Mouse (Mus musculus) T-cell, adult 66 days (primary cell): ENCODE data around the gene Gm5134. TPM values are rescaled to one million over a fixed set of nuclear protein-coding genes. Genes with fewer than 3 reads are reported as not detected.

Experiments used
- total RNA-seq, 2 experiments: library from RNA; stranded (reverse); gene quantifications; 3 replicates in 1 of 2; 4 replicates in 1 of 2; pipeline ENCODE4 v1.2.4; 2023

The Gm5134 gene
- under 1 TPM; 0.82 to 0.92 TPM for total RNA-seq

GRCm38 (mm10) chr10:75954381-75954811, at the start of gene Gm5134:
TSS of gene Gm5134 (plus strand) at chr10:75954514.

DNA sequence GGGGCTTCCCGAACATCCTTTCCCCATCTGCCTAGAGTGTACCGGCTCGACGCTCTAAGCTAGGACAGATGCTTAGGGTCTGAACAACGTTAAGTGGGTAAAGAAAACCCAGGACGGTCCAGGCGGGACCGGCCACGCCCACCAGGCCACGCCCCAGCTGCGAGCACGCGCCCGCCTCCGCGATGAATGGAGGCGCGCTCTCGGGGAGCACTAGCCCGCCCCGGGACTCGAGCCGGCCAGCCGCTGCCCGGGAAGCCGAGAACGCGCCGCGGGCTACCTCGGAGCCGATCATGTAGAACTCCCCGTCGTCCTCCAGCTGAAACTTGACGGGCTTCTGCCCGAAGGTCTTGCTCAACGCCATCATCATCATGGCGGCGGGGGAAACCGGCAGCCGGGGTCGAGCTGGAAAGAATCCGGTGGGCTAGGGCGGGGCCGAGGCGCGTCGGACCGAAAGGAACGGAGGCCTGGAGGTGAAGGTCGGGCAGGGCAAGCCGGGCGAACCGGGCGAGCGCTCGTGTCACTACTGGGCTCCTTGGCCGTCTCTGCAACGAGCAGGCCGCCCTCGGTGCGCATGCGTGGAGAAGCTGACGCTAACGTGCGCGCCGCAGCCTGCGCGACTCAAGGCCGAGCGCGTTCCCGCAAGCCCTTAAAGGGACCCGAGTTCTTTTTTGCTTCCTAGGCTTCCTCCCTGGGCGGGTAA, 33.1 kb upstream of the Gm5134 start, which contains the start of gene Smarcb1:
Gene Smarcb1, minus strand, starts transcription at position 592 of the 700 bp plus-strand sequence.

GRCm38 (mm10) chr10:75932891-75933290, 21.4 kb upstream of the Gm5134 start, which contains the start of gene Chchd10:
TSS of gene Chchd10 (plus strand) at chr10:75933130.

GRCm38 (mm10) chr10:75935680-75936541, 18.4 kb upstream of the Gm5134 start, which contains the start of gene Mmp11:
TSS of gene Mmp11 (minus strand) at chr10:75936496.

GRCm38 (mm10) chr10:75940520-75940919, 13.8 kb upstream of the Gm5134 start, which contains the start of gene Gm867:
TSS of gene Gm867 (minus strand) at chr10:75940672.

GRCm38 (mm10) chr10:75942736-75943477, 11.4 kb upstream of the Gm5134 start, which contains the start of gene Vpreb3:
TSS of gene Vpreb3 (plus strand) at chr10:75943057.

GRCm38 (mm10) chr10:76032402-76033118, 78.2 kb downstream of the Gm5134 start, which contains the start of gene Zfp280b:
TSS of gene Zfp280b (plus strand) at chr10:76032650.

Other genes starting within 250 kb of the Gm5134 start
- 100 to 1,000 TPM; 103 to 130 TPM for gene Cabin1, start 190.2 kb upstream of the Gm5134 start, total RNA-seq
- 10 to 100 TPM; 24.3 to 27.3 TPM for gene Ddt, start 181.1 kb upstream of the Gm5134 start, total RNA-seq
- gene Gm20441, start 173.6 kb upstream of the Gm5134 start, total RNA-seq = not detected
- gene Gstt3, start 173.1 kb upstream of the Gm5134 start, total RNA-seq = 1 to 10 TPM; 3.7 to 5.7 TPM
- gene Gstt1, start 155.9 kb upstream of the Gm5134 start, total RNA-seq = not detected
- not detected for gene Gstt4, start 132.0 kb upstream of the Gm5134 start, total RNA-seq
- gene Gstt2, start 117.1 kb upstream of the Gm5134 start, total RNA-seq = 10 to 100 TPM; 29.0 to 38.9 TPM
- 100 to 1,000 TPM; 257 to 271 TPM for gene Mif, start 94.3 kb upstream of the Gm5134 start, total RNA-seq
- gene Derl3, start 61.1 kb upstream of the Gm5134 start, total RNA-seq = 1 to 10 TPM in 1 of 2 experiments, under 1 TPM in 1; 0.93 to 2.0 TPM
- 10 to 100 TPM; 52.9 to 53.8 TPM for gene Smarcb1, start 32.9 kb upstream of the Gm5134 start, total RNA-seq
- 10 to 100 TPM; 21.4 to 24.4 TPM for gene Chchd10, start 21.4 kb upstream of the Gm5134 start, total RNA-seq
- gene Mmp11, start 18.0 kb upstream of the Gm5134 start, total RNA-seq = 1 to 10 TPM in 1 of 2 experiments, under 1 TPM in 1; 0.99 to 3.3 TPM
- not detected for gene Gm867, start 13.8 kb upstream of the Gm5134 start, total RNA-seq
- not detected for gene Vpreb3, start 11.5 kb upstream of the Gm5134 start, total RNA-seq
- 10 to 100 TPM; 24.5 to 29.7 TPM for gene Zfp280b, start 78.1 kb downstream of the Gm5134 start, total RNA-seq
- gene Slc5a4b, start 156.4 kb downstream of the Gm5134 start, total RNA-seq = not detected
- gene Slc5a4a, start 192.9 kb downstream of the Gm5134 start, total RNA-seq = not detected